Mouse (Mus musculus) myocyte (in vitro differentiated cells): ENCODE data around the gene Lpcat3. TPM values are rescaled to one million over a fixed set of nuclear protein-coding genes. Genes with fewer than 3 reads are reported as not detected.

Experiments
- H3K27me3 ChIP-seq: one replicate; pipeline ENCODE4 v1.6.1; 2011; ENCODE audit not compliant: control insufficient read depth, insufficient read depth, insufficient read length
- H3K36me3 ChIP-seq: one replicate; pipeline ENCODE4 v1.6.1; 2011; ENCODE audit not compliant: control insufficient read depth, insufficient read depth
- H3K4me2 ChIP-seq: one replicate; pipeline ENCODE4 v1.6.1; 2011; ENCODE audit warnings: low read depth, control low read depth
- H3K4me3 ChIP-seq: one replicate; pipeline ENCODE4 v1.5.1; 2011; ENCODE audit warnings: mild to moderate bottlenecking, control low read depth, moderate library complexity
- H3K79me2 ChIP-seq: one replicate; pipeline ENCODE4 v1.6.1; 2011; ENCODE audit not compliant: control insufficient read depth, insufficient read depth
- H3ac ChIP-seq: one replicate; pipeline ENCODE4 v1.6.1; 2011; ENCODE audit not compliant: control insufficient read depth, insufficient read length
- CEBPB ChIP-seq: IDR thresholded peaks from 2 replicates; pipeline ENCODE4 v1.6.1; 2011; ENCODE audit warnings: mild to moderate bottlenecking, moderate library complexity; ENCODE audit not compliant: poor library complexity, insufficient read depth, severe bottlenecking
- E2F4 ChIP-seq: IDR thresholded peaks from one replicate; pipeline ENCODE4 v1.6.1; 2011; ENCODE audit warnings: mild to moderate bottlenecking, control low read depth, moderate library complexity; ENCODE audit not compliant: insufficient read depth
- MAX ChIP-seq: IDR thresholded peaks from one replicate; pipeline ENCODE4 v1.6.1; 2011; ENCODE audit warnings: low read depth, mild to moderate bottlenecking, control low read depth
- MYOD1 ChIP-seq, 3 experiments: IDR thresholded peaks; one replicate each; pipeline ENCODE4 v1.6.1; 2011; ENCODE audit warnings: control low read depth in 2 of 3, low read depth in 2 of 3, mild to moderate bottlenecking in 2 of 3, moderate library complexity in 1 of 3; ENCODE audit not compliant: insufficient read length in 2 of 3, control insufficient read depth in 1 of 3
- MYOG ChIP-seq, 3 experiments: IDR thresholded peaks; one replicate each; pipeline ENCODE4 v1.6.1; 2011; ENCODE audit warnings: control low read depth in 2 of 3, low read depth in 2 of 3, mild to moderate bottlenecking in 2 of 3; ENCODE audit not compliant: insufficient read length in 2 of 3, control insufficient read depth in 1 of 3, insufficient read depth in 1 of 3
- POLR2A ChIP-seq: IDR thresholded peaks from one replicate; pipeline ENCODE4 v1.6.1; 2011; ENCODE audit warnings: low read depth, mild to moderate bottlenecking, control low read depth, moderate library complexity; ENCODE audit not compliant: insufficient read length
- POLR2AphosphoS2 ChIP-seq: IDR thresholded peaks from one replicate; pipeline ENCODE4 v1.6.1; 2011; ENCODE audit warnings: low read depth, control low read depth; ENCODE audit not compliant: insufficient read length
- REST ChIP-seq: IDR thresholded peaks from one replicate; pipeline ENCODE4 v1.6.1; 2011; ENCODE audit warnings: mild to moderate bottlenecking, control low read depth, moderate library complexity; ENCODE audit not compliant: insufficient read depth, insufficient read length
- SRF ChIP-seq: IDR thresholded peaks from one replicate; pipeline ENCODE4 v1.6.1; 2011; ENCODE audit warnings: low read depth; ENCODE audit not compliant: control insufficient read depth, insufficient read length
- TCF12 ChIP-seq: IDR thresholded peaks from one replicate; pipeline ENCODE4 v1.6.1; 2011; ENCODE audit warnings: mild to moderate bottlenecking, control low read depth; ENCODE audit not compliant: poor library complexity, insufficient read depth, severe bottlenecking
- TCF3 ChIP-seq: IDR thresholded peaks from one replicate; pipeline ENCODE4 v1.6.1; 2011; ENCODE audit warnings: low read depth, control low read depth; ENCODE audit not compliant: insufficient read length
- USF1 ChIP-seq: IDR thresholded peaks from one replicate; pipeline ENCODE4 v1.6.1; 2011; ENCODE audit warnings: low read depth, mild to moderate bottlenecking, control low read depth, moderate library complexity
- polyA plus RNA-seq: library from polyadenylated mRNA; unstranded; fragments of >200 nt; fragmentation: generic; extraction: Trizol; gene quantifications from one replicate; pipeline ENCODE4 v1.2.1, GENCODE M21; 2012; ENCODE audit warnings: missing spikeins

The Lpcat3 gene
- polyA plus RNA-seq, 1 experiment = 138 TPM

- no peak overlapping the region for H3ac ChIP-seq
- TF ChIP-seq MYOD1 (IDR thresholded peaks at IDR 0.05; ENCODE audit: control insufficient read depth in 1 of 3, insufficient read length in 2 of 3, low read depth in 2 of 3) = peak in 2 of 3 experiments; percentile 68 to 85
- TF ChIP-seq MYOG (IDR thresholded peaks at IDR 0.05; ENCODE audit: control insufficient read depth in 1 of 3, insufficient read depth in 1 of 3, insufficient read length in 2 of 3, low read depth in 2 of 3) = no peak
- H3K36me3 ChIP-seq = no peaks in the 10 kb centered on the region
- no peaks in the 10 kb centered on the region for H3K27me3 ChIP-seq
- no peaks in the 10 kb centered on the region for H3K79me2 ChIP-seq
- H3K4me2 ChIP-seq = peak overlapping the region; percentile 31
- H3K4me3 ChIP-seq = no peak overlapping the region
These were observed 30.6 kb downstream of the Lpcat3 start for GRCm38 (mm10) chr6:124693243-124693981.

GRCm38 (mm10) chr6:124694166-124694955, 31.5 kb downstream of the Lpcat3 start:
- Histone ChIP-seq H3K27me3 (no peaks in the 10 kb centered on the region), H3K4me3 (no peak overlapping the region), H3ac (no peak overlapping the region), H3K4me2 (peak overlapping the region; percentile 9), H3K36me3 (no peaks in the 10 kb centered on the region), H3K79me2 (no peaks in the 10 kb centered on the region)
- TF ChIP-seq MYOD1 (IDR thresholded peaks at IDR 0.05; ENCODE audit: control insufficient read depth in 1 of 3, insufficient read length in 2 of 3, low read depth in 2 of 3) (peak in 1 of 3 experiments; percentile 9), TCF12 (no peak)

GRCm38 (mm10) chr6:124696441-124697150, 33.8 kb downstream of the Lpcat3 start:
- Histone ChIP-seq H3K79me2 (no peaks in the 10 kb centered on the region), H3K36me3 (no peaks in the 10 kb centered on the region)

GRCm38 (mm10) chr6:124698751-124699150, 35.9 kb downstream of the Lpcat3 start:
- Histone ChIP-seq H3K36me3 (peaks cover 19% of the 10 kb centered on the region), H3K27me3 (no peaks in the 10 kb centered on the region), H3K4me2 (no peak overlapping the region), H3K4me3 (no peak overlapping the region), H3K79me2 (no peaks in the 10 kb centered on the region), H3ac (no peak overlapping the region)
- no peak for TF ChIP-seq MYOG (IDR thresholded peaks at IDR 0.05; ENCODE audit: control insufficient read depth in 1 of 3, insufficient read depth in 1 of 3, insufficient read length in 2 of 3, low read depth in 2 of 3)
- TF ChIP-seq USF1 = no peak
- TF ChIP-seq REST = no peak
- TF ChIP-seq E2F4 = no peak
- TF ChIP-seq SRF = no peak
- TF ChIP-seq MYOD1 (IDR thresholded peaks at IDR 0.05; ENCODE audit: control insufficient read depth in 1 of 3, insufficient read length in 2 of 3, low read depth in 2 of 3) = no peak

More at GRCm38 (mm10) chr6:124696441-124697150, 33.8 kb downstream of the Lpcat3 start:
- TF ChIP-seq TCF3 (no peak), SRF (no peak), MAX (no peak), USF1 (no peak), POLR2AphosphoS2 (no peak), CEBPB (no peak), E2F4 (no peak), MYOD1 (IDR thresholded peaks at IDR 0.05; ENCODE audit: control insufficient read depth in 1 of 3, insufficient read length in 2 of 3, low read depth in 2 of 3) (no peak), REST (no peak), POLR2A (no peak), MYOG (IDR thresholded peaks at IDR 0.05; ENCODE audit: control insufficient read depth in 1 of 3, insufficient read depth in 1 of 3, insufficient read length in 2 of 3, low read depth in 2 of 3) (no peak), TCF12 (no peak)
- no peak overlapping the region for H3ac ChIP-seq
- H3K27me3 ChIP-seq = no peaks in the 10 kb centered on the region
- H3K4me3 ChIP-seq = no peak overlapping the region
- no peak overlapping the region for H3K4me2 ChIP-seq

GRCm38 (mm10) chr6:124699366-124699765, 36.5 kb downstream of the Lpcat3 start:
- peaks cover 25% of the 10 kb centered on the region for H3K36me3 ChIP-seq

More at GRCm38 (mm10) chr6:124699366-124699765, 36.5 kb downstream of the Lpcat3 start:
- H3ac ChIP-seq = no peak overlapping the region
- H3K4me2 ChIP-seq = peak overlapping the region; percentile 53
- H3K27me3 ChIP-seq = no peaks in the 10 kb centered on the region
- no peaks in the 10 kb centered on the region for H3K79me2 ChIP-seq
- H3K4me3 ChIP-seq = no peak overlapping the region
- no peak for TF ChIP-seq REST
- peak; percentile 29 for TF ChIP-seq POLR2AphosphoS2
